Mouse (Mus musculus) embryonic stem cell, embryonic (primary cell): ENCODE results near the gene Olfr437.
"Not testable (repeated sequence)": the region's sequence is repeated elsewhere in the genome, so short reads cannot be mapped to it uniquely, and the experiment has no call there.

Source experiments
- CTCF ChIA-PET, 4 experiments: fragments of 300-600 bp in 2 of 4; fragments of 350-600 bp in 2 of 4; sonication (Branson Sonifier 250); formaldehyde crosslinking; loops; one replicate each; lab custom pipeline; 2022; ENCODE audit warnings: inconsistent platforms in 2 of 4; lab: Charles Lee
- POLR2A ChIA-PET, 4 experiments: fragments of 300-600 bp in 2 of 4; fragments of 350-600 bp in 2 of 4; sonication (Branson Sonifier 250); formaldehyde crosslinking; loops; one replicate each; lab custom pipeline; 2022; ENCODE audit warnings: antibody characterized with exemption in 4 of 4, inconsistent platforms in 1 of 4; lab: Charles Lee

Olfr437 gene

GRCm38 (mm10) chr6:43162982-43163381, at the start of gene Olfr437:
Gene Olfr437, plus strand, starts transcription at chr6:43163282.
- ChIA-PET POLR2A (no interaction called here), CTCF (no interaction called here)

- CTCF ChIA-PET, POLR2A ChIA-PET: not testable (repeated sequence)
Observed at GRCm38 (mm10) chr6:43146267-43146666, 16.8 kb upstream of the Olfr437 start, which contains the start of gene Olfr237-ps1. Gene Olfr237-ps1, plus strand, starts transcription at chr6:43146567.

- CTCF ChIA-PET, result interaction anchor here in 1 of 4 experiments (0.6 kb wide), 1 partner anchor 27 kb away, joined by 3 read pairs; no protein-coding TSS in a partner anchor
- POLR2A ChIA-PET, result no interaction called here
Observed at GRCm38 (mm10) chr6:43159502-43159901, 3.6 kb upstream of the Olfr437 start.

- POLR2A ChIA-PET, result no interaction called here
- CTCF ChIA-PET, result no interaction called here
Observed at GRCm38 (mm10) chr6:43167246-43167645, 4.2 kb downstream of the Olfr437 start.

- CTCF ChIA-PET, result no interaction called here
- POLR2A ChIA-PET, result no interaction called here
Observed at GRCm38 (mm10) chr6:43171840-43172239, 8.8 kb downstream of the Olfr437 start, which contains the start of gene Olfr13. Gene Olfr13, plus strand, starts transcription at chr6:43172140.

GRCm38 (mm10) chr6:43178129-43178528, 15.0 kb downstream of the Olfr437 start:
- ChIA-PET CTCF (no interaction called here), POLR2A (no interaction called here)

GRCm38 (mm10) chr6:43178584-43179501, 15.8 kb downstream of the Olfr437 start:
- POLR2A ChIA-PET, result no interaction called here
- CTCF ChIA-PET, result no interaction called here

- POLR2A ChIA-PET, result no interaction called here
- CTCF ChIA-PET, result no interaction called here
Observed at GRCm38 (mm10) chr6:43190986-43191385, 27.9 kb downstream of the Olfr437 start.

- CTCF ChIA-PET, result interaction anchor here in 1 of 4 experiments (0.6 kb wide), 1 partner anchor 638 kb away, joined by 3 read pairs; no protein-coding TSS in a partner anchor
- POLR2A ChIA-PET, result no interaction called here
Observed at GRCm38 (mm10) chr6:43196781-43197180, 33.7 kb downstream of the Olfr437 start, which contains the start of gene Olfr435. Gene Olfr435, plus strand, starts transcription at chr6:43197146.

- ChIA-PET POLR2A (no interaction called here), CTCF (no interaction called here)
Observed at GRCm38 (mm10) chr6:43198094-43198493, 35.0 kb downstream of the Olfr437 start.

- CTCF ChIA-PET, result no interaction called here
- POLR2A ChIA-PET, result no interaction called here
Observed at GRCm38 (mm10) chr6:43202786-43203185, 39.7 kb downstream of the Olfr437 start.

GRCm38 (mm10) chr6:43205355-43205754, 42.3 kb downstream of the Olfr437 start:
- POLR2A ChIA-PET, result no interaction called here
- CTCF ChIA-PET, result interaction anchor here in 1 of 4 experiments (1.2 kb wide), 1 partner anchor 126 kb away, joined by 3 read pairs; no protein-coding TSS in a partner anchor

- CTCF ChIA-PET, result not testable (repeated sequence)
- POLR2A ChIA-PET, result interaction anchor here in 1 of 4 experiments (0.6 kb wide), 1 partner anchor 28 kb away, joined by 5 read pairs; no protein-coding TSS in a partner anchor
Observed at GRCm38 (mm10) chr6:43212873-43213272, 49.8 kb downstream of the Olfr437 start, which contains the start of gene Olfr434. Gene Olfr434, plus strand, starts transcription at chr6:43213021.
